Mouse (Mus musculus) layer of hippocampus, adult 18-20 months (tissue): ENCODE measurements at regions not wholly inside any gene's neighbourhood (a gene's known extent, or its start where the extent isn't known, plus 50 kb on each side); places are given as distances from the start of the nearest gene placed in this dataset.
"Not testable (repeated sequence)": the region's sequence is repeated elsewhere in the genome, so short reads cannot be mapped to it uniquely, and the experiment has no call there.

Experiments used
- DNase-seq, 2 experiments: peaks; one replicate each; pipeline ENCODE4 v3.0.0; 2022; ENCODE audit warnings: low spot score in 2 of 2

DNA sequence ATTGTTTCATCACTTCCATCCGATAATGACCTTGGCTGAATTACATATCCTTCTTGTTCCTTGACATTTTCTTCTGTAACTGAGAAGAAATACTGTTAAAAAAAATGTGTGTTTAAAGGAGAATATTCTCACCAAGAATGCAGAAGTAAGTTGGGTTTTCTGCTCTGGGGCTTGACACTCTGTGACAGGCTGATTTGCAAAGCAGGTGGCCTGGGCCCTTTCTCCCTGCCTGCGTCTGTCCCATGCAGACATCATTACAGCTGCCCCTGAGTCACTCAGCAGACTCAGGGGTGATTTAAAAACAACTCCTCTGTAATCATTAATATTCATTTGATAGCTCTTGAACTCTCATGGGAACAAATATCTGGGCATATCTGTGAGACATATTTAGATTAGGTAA is 229.4 kb upstream of the Synpr start:
- no peak for DNase-seq

- not testable (repeated sequence) for DNase-seq
Measured at GRCm38 (mm10) chr14:13042536-13042935, 219.7 kb upstream of the Cadps start.

DNA sequence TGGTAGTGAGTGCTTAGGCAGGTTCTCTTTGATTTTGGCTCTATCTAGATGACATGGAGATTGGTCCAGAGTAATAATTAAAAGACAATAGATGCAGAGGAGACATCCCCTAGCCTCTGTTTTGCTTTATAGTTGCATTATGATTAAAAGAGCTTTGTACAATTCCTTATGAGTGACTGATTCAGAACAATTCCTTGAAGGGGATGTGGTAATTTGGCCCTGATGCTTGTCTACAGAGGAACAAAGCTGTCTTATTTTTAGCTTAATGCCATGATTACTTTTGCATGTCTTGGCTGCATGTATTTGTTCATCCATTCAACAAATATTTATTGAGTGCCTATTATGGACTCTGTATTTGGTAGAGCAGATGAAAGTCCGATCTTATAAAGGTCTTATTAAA is 218.9 kb upstream of the Cadps start:
- no peak for DNase-seq

- DNase-seq: peak in 1 of 2 experiments; percentile 11
Measured at GRCm38 (mm10) chr14:13040176-13040575, 217.3 kb upstream of the Cadps start.

- DNase-seq: peak; percentile 3 to 42
Measured at GRCm38 (mm10) chr14:13037426-13037825, 214.5 kb upstream of the Cadps start.

- no peak for DNase-seq
Measured at GRCm38 (mm10) chr14:13029794-13030193, 206.9 kb upstream of the Cadps start.

DNA sequence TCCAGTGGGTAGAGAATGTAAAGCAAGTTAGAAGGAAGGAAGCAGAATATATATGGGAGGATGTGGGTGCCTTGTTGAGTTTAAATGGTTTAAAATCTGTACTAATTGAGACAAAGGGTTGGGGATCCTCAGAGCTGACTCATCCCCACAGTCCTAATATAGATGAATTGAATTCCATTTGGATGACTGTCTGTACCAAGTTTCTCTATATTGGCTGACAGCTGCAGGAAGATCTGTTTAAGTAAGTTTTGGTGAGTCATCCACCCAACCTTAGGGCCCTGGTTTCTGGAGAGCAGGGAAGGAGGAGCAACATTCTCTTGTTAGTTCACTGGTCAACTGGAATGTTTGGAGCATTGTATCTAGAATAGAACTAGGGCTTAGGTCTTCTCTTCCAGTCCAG is 199.9 kb upstream of the Cadps start:
- DNase-seq: peak in 1 of 2 experiments; percentile 3

DNA sequence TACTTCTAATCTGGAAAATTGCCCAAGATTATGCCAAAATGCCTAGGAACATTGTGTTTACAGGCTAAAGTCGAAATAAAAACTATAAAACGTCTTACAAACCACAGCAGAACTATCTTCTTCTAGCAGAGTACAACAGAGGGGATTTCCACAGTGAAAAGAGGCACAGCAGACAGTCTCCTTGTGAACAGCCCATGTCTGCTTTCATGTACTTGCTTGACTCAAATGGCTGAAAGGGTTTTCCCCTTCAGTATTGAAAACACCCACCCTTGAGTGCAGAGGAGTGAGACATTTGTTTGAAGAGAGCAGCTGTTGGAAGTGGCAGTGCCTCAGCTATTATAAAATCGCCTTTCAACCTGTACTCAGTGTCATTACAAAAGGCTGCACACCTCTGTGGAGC is 188.2 kb upstream of the Cadps start:
- DNase-seq: peak in 1 of 2 experiments; percentile 6

DNA sequence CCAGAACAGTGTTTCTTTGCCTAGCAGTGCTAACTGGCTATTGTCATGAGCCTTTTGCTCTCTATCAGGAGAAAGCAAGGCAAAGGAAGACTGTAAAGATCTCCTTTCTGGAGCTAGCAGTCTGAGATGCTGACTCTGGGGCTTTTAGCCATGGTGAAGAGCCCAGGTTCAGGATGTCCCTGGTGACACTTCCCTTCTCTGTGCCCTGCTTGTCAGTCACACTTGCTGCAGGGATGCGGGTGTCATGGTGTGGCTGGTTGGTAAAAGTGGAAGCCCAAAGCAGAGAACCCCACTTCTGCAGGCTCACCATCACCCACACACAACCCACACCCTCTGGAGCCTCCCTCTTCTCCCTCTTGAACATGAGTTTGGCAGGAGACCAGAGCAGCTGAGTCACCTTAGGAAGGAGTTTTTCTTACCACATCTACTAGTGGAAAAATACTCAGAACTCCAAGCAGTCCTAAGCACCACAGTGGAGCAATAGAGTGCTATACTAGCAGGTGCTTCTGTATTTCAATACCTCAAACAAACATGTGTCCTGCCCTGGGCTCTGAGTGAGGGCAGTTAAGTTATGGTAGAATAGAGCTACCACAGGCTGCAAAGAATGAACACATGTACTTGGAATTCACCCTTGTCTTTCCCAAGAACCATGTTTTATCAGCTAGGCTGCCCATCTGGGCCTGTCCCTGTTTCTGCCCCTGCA is 178.3 kb upstream of the Cadps start:
- DNase-seq: peak; percentile 53 to 65

GRCm38 (mm10) chr14:12979416-12979815 is 156.5 kb upstream of the Cadps start:
- DNase-seq: no peak

DNA sequence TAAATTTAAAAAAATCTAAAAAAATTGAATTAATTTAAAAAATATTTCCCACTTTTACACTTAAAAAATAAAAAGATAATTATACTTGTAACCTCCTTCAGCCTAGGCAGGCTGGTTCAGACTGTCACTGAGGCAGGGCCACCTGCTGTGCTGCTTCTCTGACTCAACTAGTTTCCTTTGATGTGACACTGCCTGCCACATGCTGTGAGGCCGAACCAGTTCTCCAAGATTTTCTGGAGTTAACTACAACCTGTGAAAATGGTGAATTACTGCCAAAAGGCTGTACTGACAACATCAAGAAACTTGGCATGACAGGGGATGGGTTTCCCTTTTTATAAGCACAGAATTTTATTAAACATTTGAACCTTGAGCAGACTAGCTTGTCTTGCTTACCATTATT is 143.6 kb upstream of the Cadps start:
- no peak for DNase-seq

- DNase-seq: not testable (repeated sequence)
Measured at GRCm38 (mm10) chr14:12957896-12958295, 135.0 kb upstream of the Cadps start.

DNA sequence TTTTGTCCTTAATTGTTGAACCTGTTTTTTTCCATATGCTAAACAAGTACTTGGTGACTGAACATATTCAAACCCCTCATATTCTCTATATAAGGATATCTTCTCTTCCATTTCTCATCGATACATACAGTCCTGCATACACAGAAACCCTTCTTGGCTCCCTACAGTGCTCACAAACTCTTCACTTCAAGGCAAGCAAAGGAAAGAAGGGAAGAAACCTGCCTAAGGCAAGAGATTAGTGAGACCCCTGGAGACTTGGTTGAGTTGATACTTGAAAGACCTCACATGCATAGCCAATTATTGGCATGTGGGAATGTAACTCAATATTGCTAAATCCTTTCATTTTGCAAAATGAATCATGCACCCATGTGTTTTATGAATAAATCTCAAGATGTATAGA is 128.0 kb upstream of the Cadps start:
- no peak for DNase-seq

DNA sequence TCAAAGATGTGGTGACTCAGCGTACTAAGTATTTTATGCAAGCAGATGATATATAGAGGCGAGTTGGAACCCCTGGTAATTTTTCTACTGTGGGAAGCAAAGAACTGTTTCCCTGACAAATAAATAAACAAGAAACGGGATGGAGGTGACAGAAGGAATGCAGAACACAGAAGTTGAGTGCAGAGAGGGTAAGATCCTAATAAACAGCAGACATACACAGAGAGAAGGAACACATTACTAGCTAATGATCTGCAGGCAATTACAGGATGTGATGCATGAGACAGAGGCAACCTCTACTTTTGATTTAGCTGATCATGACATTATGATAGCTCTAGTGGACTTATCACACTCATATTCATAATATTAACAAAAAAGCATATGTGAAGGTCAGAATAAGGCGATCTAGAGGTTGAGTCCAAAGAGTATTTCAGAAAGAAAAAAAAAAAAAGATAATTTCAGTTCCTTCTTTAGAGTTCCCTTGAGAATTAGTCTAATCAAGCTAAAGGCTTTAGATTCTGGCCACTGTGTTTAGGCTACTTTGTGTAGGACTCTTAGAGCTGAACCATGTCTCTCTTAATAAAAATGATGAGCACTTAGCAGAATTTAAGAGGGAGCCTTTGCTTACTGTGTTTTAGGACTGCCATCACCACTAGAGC is 115.9 kb upstream of the Cadps start:
- DNase-seq: no peak

DNA sequence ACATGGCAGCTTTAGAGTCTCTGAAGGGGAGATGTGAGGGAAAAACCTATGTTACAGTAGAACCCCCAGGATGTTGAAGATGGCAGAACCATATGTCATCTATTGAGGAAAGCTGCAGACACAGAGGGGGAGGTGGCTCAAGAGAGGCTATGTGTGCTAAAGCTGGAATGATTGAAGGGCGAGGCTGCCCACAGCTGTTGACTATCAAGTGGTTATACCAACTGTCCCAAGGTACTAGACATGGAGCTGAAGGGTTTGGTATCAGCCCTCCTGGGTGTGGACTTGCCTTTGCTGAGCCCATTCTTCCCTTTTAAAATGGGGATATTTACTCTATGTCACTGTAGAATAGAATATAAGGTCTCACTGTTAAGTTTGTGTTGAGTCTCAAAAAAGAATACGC is 113.5 kb upstream of the Cadps start:
- DNase-seq: no peak

DNA sequence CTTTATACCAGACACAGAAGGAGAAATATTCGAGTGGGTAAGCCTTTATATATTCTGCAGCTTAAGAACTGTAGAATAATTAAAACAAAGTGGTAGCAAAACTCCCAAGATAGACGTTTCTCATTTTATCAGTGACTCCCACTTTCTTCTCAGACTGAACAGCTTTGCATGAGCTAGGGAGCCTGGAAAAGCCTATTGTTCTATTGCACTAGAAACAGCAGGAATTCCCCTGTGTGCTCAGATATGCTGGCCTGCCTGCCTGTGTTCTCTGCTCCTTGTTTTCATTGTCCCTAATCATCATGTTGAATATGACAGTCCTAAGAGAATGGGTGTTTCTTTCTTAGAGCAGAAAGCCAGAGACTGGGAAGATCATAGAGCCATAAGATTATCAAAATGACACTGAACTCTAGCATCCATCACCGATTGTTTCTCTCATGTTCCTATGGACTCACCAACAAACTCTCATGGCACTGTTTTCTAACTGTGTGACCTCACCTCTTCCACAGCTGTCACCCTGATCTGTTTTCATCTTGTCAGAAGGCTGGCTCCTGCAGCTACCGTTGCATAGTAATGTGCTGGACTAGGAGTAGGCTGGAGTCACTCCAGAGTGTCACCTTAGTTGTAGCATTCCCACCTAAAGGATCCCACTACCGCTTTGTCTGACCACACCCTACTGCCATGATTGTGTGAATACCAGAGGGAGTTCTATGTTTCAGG is 108.9 kb upstream of the Cadps start:
- peak in 1 of 2 experiments; percentile 11 for DNase-seq

- DNase-seq: peak; percentile 9 to 36
Measured at GRCm38 (mm10) chr14:12923617-12924016, 100.7 kb upstream of the Cadps start.

GRCm38 (mm10) chr14:12915431-12915830 is 92.6 kb upstream of the Cadps start:
- no peak for DNase-seq

- no peak for DNase-seq
Measured at GRCm38 (mm10) chr14:12913956-12914355, 91.1 kb upstream of the Cadps start.

DNA sequence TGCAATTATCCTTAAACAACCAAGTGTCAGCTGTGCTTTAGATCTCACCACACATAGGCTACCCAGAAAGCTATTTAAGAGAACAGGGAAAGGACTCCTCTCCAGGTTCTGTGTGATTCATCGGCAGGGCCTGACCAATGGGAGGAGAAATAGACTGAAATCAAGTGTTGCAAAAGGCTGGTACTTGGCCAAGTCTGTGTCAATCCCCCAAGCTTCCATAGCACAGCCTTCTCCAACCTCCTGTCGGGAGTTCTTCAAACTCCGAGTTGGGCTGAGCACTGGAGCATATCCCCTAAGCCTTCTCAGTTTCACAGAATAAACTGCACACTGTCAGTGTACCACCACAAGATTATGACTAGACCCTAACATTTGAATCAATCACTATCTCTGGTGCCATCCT is 90.5 kb upstream of the Cadps start:
- no peak for DNase-seq

GRCm38 (mm10) chr14:12877337-12877662 is 54.4 kb upstream of the Cadps start:
- DNase-seq: no peak
